Comparison of ENCODE assay signal across 7 mouse cellular contexts in the genomic region with DNA sequence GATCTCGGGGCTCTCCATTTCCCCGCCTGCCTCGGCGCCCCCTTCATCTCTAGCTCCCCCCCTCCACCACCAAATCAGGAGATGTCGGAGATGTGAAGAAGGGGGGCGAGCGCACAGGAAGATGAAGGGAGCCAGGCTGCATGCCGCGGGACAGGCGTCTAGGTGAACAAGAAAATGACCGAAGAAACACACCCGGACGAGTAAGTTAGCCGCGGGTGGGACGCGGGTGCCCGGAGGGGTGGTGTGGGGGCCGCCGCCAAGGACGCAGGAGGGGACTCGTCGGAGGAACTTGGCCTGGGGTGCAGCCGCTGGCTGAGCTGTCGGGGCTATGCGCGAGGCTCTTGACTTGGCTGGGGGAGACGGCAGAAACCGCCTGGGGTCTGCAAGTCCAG. TPM values are rescaled to one million over a fixed set of nuclear protein-coding genes. Genes with fewer than 3 reads are reported as not detected.
DNase-seq lines count a peak whose midpoint lies in the region; ATAC-seq and TF ChIP-seq lines count a peak whose summit lies in the region.

No protein-coding gene starts in this region.

- no peaks in the 10 kb centered on the region for H3K9me3 ChIP-seq in kidney, postnatal 0 days (replicated peaks; ENCODE audit: low read length)
- H3K9me3 ChIP-seq in midbrain, embryonic 14.5 days (ENCODE audit: control insufficient read depth, low read length) = no peaks in the 10 kb centered on the region

- H3K36me3 ChIP-seq in kidney, postnatal 0 days (ENCODE audit: insufficient read depth, low read length) = no peaks in the 10 kb centered on the region
- no peaks in the 10 kb centered on the region for H3K36me3 ChIP-seq in midbrain, embryonic 14.5 days (ENCODE audit: control insufficient read depth, insufficient read depth, low read length)

- peak overlapping the region; percentile 94 for H3K4me3 ChIP-seq in kidney, postnatal 0 days (replicated peaks; ENCODE audit: low read depth, low read length)
- peak overlapping the region; percentile 62 for H3K4me3 ChIP-seq in midbrain, embryonic 14.5 days (replicated peaks; ENCODE audit: low read depth, low read length)

- DNase-seq in ovary, postnatal 10 days (ENCODE audit: low spot score) = peak; percentile 35
- no peak for DNase-seq in ovary, adult 18-20 months (ENCODE audit: low spot score)
- peak; percentile 16 for DNase-seq in c-Kit-positive CD71-positive TER-119-positive erythroid progenitor cells, embryonic 14.5 days (ENCODE audit: low spot score)
- peak; percentile 30 for DNase-seq in gastrocnemius, postnatal 14 days
- peak; percentile 66 for DNase-seq in kidney, postnatal 0 days (ENCODE audit: low spot score)
- peak; percentile 71 for DNase-seq in midbrain, embryonic 14.5 days
- peak; percentile 79 for DNase-seq in thymus, postnatal 14 days

- TF ChIP-seq CTCF in kidney, postnatal 0 days (IDR thresholded peaks at IDR 0.05; ENCODE audit: low read depth) = no peak

- intact Hi-C loops in gastrocnemius, postnatal 14 days (cut with DNase I; ENCODE audit: low total_unique reads) = loop anchor here (5.0 kb wide), 1 partner anchor 113 kb away; no protein-coding TSS in a partner anchor

- peak overlapping the region; percentile 78 for H3K4me2 ChIP-seq in kidney, postnatal 0 days (ENCODE audit: low read length)
- H3K4me2 ChIP-seq in midbrain, embryonic 14.5 days (ENCODE audit: low read length) = peak overlapping the region; percentile 68

- ATAC-seq in kidney, postnatal 0 days (replicated peaks; ENCODE audit: low FRiP score, low read depth) = peak; percentile 0; the same call in 1 of the 2 replicates
- ATAC-seq in midbrain, embryonic 14.5 days (ENCODE audit: low FRiP score, low TSS enrichment) = peak; percentile 15

- H3K27me3 ChIP-seq in kidney, postnatal 0 days (ENCODE audit: insufficient read depth, low read length) = no peaks in the 10 kb centered on the region
- H3K27me3 ChIP-seq in midbrain, embryonic 14.5 days (ENCODE audit: control insufficient read depth, insufficient read depth, low read length) = no peaks in the 10 kb centered on the region

- peak overlapping the region; percentile 93 for H3K27ac ChIP-seq in kidney, postnatal 0 days
- peak overlapping the region; percentile 92 for H3K27ac ChIP-seq in midbrain, embryonic 14.5 days (replicated peaks; ENCODE audit: low read depth, low read length)

- 1% methylated on average over 29 of the region's 29 CpGs for WGBS in kidney, postnatal 0 days
- WGBS in midbrain, embryonic 14.5 days = under 1% methylated on average over 29 of the region's 29 CpGs

- H3K9ac ChIP-seq in kidney, postnatal 0 days (ENCODE audit: low read depth, low read length) = peak overlapping the region; percentile 80
- peak overlapping the region; percentile 84 for H3K9ac ChIP-seq in midbrain, embryonic 14.5 days (replicated peaks; ENCODE audit: low read length)

- peaks cover 11% of the 10 kb centered on the region; the same call in 1 of the 2 replicates for H3K4me1 ChIP-seq in kidney, postnatal 0 days (replicated peaks; ENCODE audit: insufficient read depth, low read length)
- H3K4me1 ChIP-seq in midbrain, embryonic 14.5 days (ENCODE audit: control insufficient read depth, insufficient read depth, low read length) = peaks cover 10% of the 10 kb centered on the region

RNA-seq across cellular contexts. Expression of a gene that starts 0.6 kb away (rescaled TPM):
- total RNA-seq in gastrocnemius, postnatal 14 days (2021) = 10 to 100 TPM; 12.3 to 14.3 TPM
- polyA plus RNA-seq in kidney, postnatal 0 days (2015; fragmentation: Nextera tagmentation; extraction: Ambion mirVana) = 7.9 and 8.5 TPM in 2 replicates
- 5.5 and 6.2 TPM in 2 replicates for polyA plus RNA-seq in midbrain, embryonic 14.5 days (2014; fragmentation: Nextera tagmentation; extraction: Ambion mirVana)
